Mouse (Mus musculus) left cerebral cortex, adult 2 months (tissue): Measurements from ENCODE around the gene Ttc9b. TPM values are rescaled to one million over a fixed set of nuclear protein-coding genes. Genes with fewer than 3 reads are reported as not detected.
"Not testable (repeated sequence)": the region's sequence is repeated elsewhere in the genome, so short reads cannot be mapped to it uniquely, and the experiment has no call there.

ENCODE experiments used
- DNase-seq, 2 experiments: peaks; one replicate each; pipeline ENCODE4 v3.0.0; 2021 to 2022; ENCODE audit warnings: low spot score in 2 of 2, mixed read lengths in 1 of 2; ENCODE audit errors: extremely low spot score in 1 of 2
- H3K27ac ChIP-seq: fragments of 200-600 bp; 2 replicates; pipeline ENCODE4 v1.8.1; 2022
- H3K4me3 ChIP-seq: fragments of 200-600 bp; 2 replicates; pipeline ENCODE4 v1.8.1; 2022
- CTCF ChIP-seq: fragments of 200-600 bp; IDR thresholded peaks from 2 replicates; pipeline ENCODE4 v1.8.1; 2022; ENCODE audit warnings: antibody characterized with exemption, mild to moderate bottlenecking, moderate library complexity
- intact Hi-C: fragments of 180-260 bp; cut with DNase I; formaldehyde crosslinking; loops from one replicate; pipeline ENCODE4 v1.15.1; 2025
- total RNA-seq, 2 experiments: library from RNA; stranded (reverse); gene quantifications; 2 replicates each; pipeline ENCODE4 v1.2.3; 2021

Gene Ttc9b
- total RNA-seq, 2 experiments from 2014 or later: 99.1 to 101 TPM

DNA sequence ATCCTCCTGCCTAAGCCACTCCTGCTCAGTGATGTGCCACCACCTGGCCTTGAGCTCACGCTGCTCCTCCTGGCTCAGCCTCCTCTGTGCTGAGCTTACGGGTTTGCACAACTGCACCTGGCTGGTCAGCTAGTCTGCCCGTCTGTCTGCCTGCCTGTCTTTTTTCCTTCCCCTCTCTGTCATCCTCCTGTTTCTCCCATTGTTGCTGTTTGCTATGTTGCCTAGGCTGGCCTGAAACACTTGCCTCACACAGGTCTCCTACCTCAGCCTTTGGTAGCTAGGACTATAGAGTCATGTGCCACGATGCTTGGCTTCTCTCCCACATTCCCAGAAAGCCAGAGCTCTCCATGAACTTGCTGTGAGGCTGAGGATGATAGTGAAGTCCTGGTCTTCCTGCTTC lies 40.8 kb upstream of the Ttc9b start:
- Histone ChIP-seq H3K27ac (peak overlapping the region; percentile 68), H3K4me3 (no peak overlapping the region)
- no peak for DNase-seq
- intact Hi-C loops: no loop called here
- no peak for TF ChIP-seq CTCF

DNA sequence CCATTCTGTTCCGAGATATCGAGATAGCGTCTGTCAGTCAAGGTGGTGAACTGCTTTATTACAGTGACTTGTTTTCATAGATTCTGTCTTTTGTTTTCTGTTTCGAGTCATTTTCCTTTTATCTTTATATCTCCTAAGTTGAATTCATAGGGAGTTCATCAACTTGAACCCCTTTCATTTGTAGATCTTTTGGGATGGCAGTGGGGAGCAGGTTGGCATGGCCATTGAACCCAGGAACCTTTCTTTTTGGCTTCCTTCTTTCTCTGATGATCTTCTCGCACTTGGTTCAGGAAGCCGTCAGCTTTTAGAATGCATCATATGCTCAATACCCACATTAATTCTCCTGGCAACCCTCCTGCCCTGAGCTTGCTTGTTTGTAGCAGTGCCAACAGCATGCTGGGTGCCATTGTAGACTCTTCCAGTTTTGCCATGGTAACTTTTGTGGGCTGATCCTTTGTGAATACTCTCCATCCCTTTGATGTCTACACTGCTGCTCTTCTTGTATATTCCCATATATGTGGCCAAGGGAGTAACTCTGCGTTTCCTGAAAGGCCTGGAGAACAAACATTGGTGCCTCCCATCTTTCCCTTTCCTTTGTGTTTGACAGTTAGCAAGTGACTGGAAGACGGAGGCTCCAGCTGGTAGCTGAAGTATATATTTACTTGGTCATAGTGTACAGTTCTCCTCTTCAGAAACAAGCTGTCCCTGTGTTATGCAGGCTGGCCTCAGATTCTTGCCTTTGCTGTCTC lies 39.8 kb upstream of the Ttc9b start:
- TF ChIP-seq CTCF: no peak
- no peak for DNase-seq
- Histone ChIP-seq H3K4me3 (no peak overlapping the region), H3K27ac (peak overlapping the region; percentile 68)
- intact Hi-C loops: no loop called here

DNA sequence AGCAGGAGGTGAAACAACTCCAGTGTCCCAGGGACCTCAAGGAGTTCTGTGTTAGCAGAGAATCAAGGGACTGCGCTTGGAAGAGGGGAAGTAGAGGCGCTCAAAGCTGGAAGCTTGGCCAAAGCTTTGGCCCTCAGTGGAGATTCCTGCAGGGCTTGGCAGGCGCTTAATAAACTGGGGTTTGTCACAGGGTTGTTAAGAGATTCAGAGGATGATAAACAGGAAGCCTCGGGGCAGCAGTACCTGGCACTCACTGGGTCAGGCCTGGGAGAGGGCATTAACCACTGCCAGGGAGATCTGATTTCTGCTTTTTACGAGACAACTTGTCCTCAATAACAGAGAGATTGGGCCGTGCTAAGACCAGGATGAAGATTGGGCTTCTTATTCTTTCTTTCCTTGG lies 32.7 kb upstream of the Ttc9b start:
- Histone ChIP-seq H3K4me3 (no peak overlapping the region), H3K27ac (peak overlapping the region; percentile 54)
- intact Hi-C loops: no loop called here
- TF ChIP-seq CTCF: no peak
- DNase-seq: no peak

DNA sequence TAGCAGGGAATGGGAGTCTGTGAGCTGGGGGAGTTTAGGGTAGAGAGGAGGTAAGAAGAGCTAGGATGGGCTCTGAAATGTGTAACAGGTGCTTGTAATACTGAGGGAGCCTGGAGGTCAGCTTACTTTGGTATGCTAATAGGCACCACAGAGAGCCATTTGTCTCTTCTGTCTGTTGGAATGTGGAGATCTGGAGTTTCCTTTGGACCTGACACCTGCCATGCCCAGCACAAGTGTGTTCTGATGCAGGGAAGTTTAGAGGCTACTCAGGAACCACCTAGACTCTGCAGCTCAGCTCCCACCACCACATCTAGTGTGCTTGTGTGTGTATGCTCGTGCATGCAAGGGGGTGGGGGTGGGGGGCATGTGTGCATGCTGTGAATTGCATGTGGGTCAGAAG lies 31.5 kb upstream of the Ttc9b start:
- intact Hi-C loops: no loop called here
- TF ChIP-seq CTCF: no peak
- Histone ChIP-seq H3K27ac (no peak overlapping the region; the same call in 1 of the 2 replicates), H3K4me3 (no peak overlapping the region)
- DNase-seq: no peak

DNA sequence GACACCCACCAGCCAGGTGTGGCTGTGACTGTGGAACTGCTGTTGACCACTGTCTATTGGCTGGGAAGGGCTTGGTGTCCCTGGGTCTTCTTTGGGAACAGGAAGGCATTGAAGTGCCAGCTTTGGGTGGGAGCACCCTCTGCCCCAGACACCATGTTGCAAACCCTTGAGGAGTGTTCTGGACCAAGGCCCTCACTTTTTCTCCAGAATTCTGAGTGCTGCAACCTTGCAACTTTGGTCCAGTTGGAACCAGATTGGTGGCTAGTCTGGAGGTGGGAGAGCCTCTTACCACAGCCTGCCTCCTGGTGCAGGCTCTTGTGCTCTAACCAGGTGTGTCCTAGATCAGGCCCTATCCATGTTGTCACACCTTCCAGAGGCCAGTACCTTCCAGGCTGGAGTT lies 28.7 kb upstream of the Ttc9b start:
- intact Hi-C loops: no loop called here
- Histone ChIP-seq H3K4me3 (no peak overlapping the region), H3K27ac (no peak overlapping the region)
- DNase-seq: no peak
- TF ChIP-seq CTCF: no peak

DNA sequence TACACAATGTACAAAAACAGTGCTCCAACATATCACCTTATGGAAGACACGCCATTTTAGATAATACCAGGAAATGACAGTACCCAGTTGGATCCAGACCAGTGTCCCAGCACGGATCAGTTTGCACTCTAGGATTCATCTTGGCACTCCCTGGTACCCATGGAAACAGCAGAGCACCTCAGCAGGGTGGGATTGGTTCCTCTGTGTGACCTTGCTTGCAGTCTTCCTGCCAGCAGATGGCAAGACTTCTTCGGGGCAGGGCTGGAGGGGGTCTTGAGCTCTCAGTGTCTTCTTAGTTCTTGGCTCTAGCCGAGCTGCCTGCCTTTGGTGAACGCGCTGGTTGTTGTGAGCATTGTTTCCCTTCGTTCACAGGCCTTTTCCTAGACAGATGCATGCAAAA lies 26.0 kb upstream of the Ttc9b start:
- no peak overlapping the region for H3K4me3 ChIP-seq
- no peak for TF ChIP-seq CTCF
- no peak overlapping the region for H3K27ac ChIP-seq
- intact Hi-C loops: no loop called here
- DNase-seq: no peak

DNA sequence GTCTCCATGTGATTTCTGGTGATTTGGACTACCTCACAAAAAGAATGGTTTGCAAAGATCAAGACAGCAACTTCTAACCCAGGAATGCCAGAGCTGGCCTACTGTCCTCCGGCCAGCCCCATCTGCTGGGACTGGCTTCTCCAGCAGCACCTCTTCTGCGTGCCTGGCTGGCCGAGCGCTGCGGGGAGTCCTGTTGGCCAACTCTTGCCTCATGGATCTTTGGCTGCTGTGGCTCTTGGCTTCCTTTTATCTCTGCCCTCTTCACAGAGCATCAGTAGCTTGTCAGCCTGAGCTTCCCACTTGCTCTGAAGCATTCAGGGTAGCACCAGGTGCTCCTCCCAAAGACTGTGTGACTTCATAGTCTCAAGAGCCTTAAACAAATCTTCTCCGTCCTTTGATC lies 25.5 kb upstream of the Ttc9b start:
- H3K27ac ChIP-seq: no peak overlapping the region

DNA sequence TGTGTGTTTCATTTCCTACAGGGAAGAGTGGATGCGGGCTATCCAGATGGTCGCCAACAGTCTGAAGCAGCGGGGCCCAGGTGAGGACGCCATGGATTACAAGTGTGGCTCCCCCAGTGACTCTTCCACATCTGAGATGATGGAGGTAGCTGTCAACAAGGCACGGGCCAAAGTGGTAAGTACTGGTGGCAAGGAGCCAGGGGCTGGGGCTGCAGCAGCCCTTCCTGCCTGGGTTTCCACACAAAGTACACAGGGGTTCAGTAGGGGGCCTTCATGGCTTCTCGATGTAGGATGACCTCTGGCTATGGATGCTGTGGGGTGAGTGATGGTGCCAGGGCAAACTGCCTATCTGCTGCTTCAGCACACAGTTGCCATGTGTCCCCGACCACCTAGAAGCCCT lies 24.9 kb upstream of the Ttc9b start:
- DNase-seq, H3K4me3 ChIP-seq, intact Hi-C loops, H3K27ac ChIP-seq: not testable (repeated sequence)

More for the DNA sequence above, 25.5 kb upstream of the Ttc9b start:
- intact Hi-C loops: no loop called here
- DNase-seq: no peak
- no peak overlapping the region for H3K4me3 ChIP-seq
- no peak for TF ChIP-seq CTCF

DNA sequence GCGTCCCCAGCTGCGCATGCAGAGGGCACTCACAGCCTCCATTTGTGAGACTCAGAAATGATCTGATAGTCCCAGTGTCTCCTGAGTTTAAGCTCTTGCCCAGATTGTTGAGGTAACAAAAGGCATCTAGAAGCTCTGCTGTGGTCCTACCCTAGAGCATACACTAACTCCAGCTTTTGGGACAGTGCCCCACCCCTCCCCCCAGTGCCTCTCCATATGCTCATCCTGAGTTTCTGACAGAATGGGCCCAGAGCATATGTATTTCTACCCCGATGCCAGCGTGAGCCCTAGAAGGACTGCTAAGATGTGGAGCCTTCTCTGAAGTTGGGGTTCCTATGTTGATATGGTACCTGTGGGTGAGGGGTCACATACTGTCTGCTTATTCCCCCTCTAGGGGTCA lies 22.3 kb upstream of the Ttc9b start:
- H3K27ac ChIP-seq: no peak overlapping the region
- intact Hi-C loops: no loop called here
- no peak for DNase-seq

DNA sequence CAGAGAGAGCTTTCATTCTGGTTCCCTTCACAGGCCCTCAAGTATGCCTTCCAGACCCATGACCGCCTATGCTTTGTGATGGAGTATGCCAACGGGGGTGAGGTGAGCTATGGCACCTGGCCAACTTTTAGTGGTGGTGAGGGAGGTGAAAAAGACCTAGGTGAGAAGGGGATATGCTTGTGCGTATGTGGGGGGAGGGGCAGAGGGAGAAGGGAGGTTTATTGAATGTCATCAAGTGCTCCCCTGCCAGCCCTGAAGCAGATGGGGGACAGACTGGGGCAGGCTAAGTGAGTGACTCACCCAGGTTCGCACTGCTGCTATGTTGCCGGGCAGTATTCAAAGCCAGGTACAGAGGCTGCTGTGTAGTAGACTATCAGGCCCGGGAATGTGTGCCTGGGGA lies 20.5 kb upstream of the Ttc9b start:
- TF ChIP-seq CTCF: no peak
- DNase-seq: no peak
- Histone ChIP-seq H3K27ac (no peak overlapping the region), H3K4me3 (no peak overlapping the region)
- intact Hi-C loops: no loop called here

More for the DNA sequence above, 22.3 kb upstream of the Ttc9b start:
- H3K4me3 ChIP-seq: no peak overlapping the region
- no peak for TF ChIP-seq CTCF

DNA sequence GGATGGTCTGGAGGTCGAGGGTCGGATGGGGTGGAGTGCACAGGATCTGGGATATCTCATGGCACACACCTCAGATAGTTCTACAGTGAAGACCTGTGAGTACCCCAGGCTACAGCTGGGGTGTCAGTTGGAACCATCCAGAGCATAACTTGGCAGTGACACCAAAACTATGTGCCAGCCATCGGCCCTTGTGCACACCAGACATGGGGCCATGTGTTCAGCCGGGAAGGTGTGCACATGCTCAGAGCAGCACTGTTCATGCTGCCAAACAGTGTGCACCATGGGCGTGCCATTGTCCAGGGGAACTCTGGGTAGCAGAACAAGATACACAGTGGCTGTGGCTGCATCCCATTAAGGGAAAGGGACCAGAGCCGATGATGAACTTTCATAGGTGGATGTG lies 19.0 kb upstream of the Ttc9b start:
- no peak overlapping the region for H3K27ac ChIP-seq
- no peak overlapping the region for H3K4me3 ChIP-seq
- intact Hi-C loops: no loop called here
- no peak for DNase-seq
- TF ChIP-seq CTCF: no peak

DNA sequence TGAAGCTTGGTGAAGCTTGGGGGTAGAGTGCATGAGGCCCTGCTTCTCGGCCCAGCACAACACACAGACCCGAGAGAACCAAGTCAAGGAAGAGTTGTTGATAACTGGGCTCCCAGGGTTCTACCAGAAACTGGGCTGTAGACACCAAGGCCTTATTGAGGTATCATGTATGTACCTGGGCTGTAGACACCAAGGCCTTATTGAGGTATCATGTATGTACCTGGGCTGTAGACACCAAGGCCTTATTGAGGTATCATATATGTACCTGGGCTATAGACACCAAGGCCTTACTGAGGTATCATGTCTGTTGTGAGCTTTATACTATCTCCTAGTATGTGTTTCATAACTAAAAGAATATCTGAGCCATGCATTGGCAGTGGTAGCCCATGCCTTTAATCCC lies 18.6 kb upstream of the Ttc9b start:
- intact Hi-C loops: not testable (repeated sequence)

DNA sequence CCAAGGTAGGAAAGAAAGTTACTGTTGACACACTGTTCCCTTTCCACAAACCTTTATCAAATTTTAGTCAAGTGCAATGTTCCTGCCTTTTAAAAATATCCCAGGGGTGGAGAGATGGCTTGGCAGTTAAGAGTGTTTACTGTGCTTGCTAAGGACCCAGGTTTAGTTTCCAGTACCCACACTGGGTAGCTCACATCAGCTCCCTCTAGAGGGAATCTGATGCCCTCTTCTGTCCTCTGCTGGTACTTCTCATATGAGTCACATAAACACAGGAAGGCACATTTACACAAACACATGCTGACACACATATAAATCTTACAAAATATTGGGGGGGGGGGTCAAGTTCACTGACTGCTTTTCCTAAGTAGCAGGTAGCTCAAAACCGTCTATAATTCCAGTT lies 9.2 kb upstream of the Ttc9b start:
- H3K27ac ChIP-seq: no peak overlapping the region

More for the DNA sequence above, 18.6 kb upstream of the Ttc9b start:
- not testable (repeated sequence) for H3K4me3 ChIP-seq, DNase-seq, H3K27ac ChIP-seq

More for the DNA sequence above, 9.2 kb upstream of the Ttc9b start:
- no peak for DNase-seq
- no peak overlapping the region for H3K4me3 ChIP-seq
- intact Hi-C loops: no loop called here
- no peak; the same call in 1 of the 2 replicates for TF ChIP-seq CTCF
